Mouse (Mus musculus) MEL (cell line): ENCODE results near the gene Hdac4. TPM values are rescaled to one million over a fixed set of nuclear protein-coding genes. Genes with fewer than 3 reads are reported as not detected.

Experiments
- DNase-seq: peaks from one replicate; pipeline ENCODE4 v3.0.0; 2011; ENCODE audit warnings: low read depth, low spot score
- H3K27ac ChIP-seq: 2 replicates; pipeline ENCODE4 v1.5.1; 2012; ENCODE audit warnings: low read depth, mild to moderate bottlenecking, control low read depth, low read length, moderate library complexity; ENCODE audit not compliant: control insufficient read depth
- H3K27me3 ChIP-seq, 2 experiments: fragments of 150-350 bp in 1 of 2; sonication (generic) in 1 of 2; 2 replicates each; pipeline ENCODE4 v1.6.1; 2012; ENCODE audit warnings: low read length in 2 of 2, mild to moderate bottlenecking in 2 of 2, improper control_type of control experiment in 1 of 2, moderate library complexity in 1 of 2; ENCODE audit not compliant: insufficient read depth in 2 of 2, control insufficient read depth in 1 of 2
- H3K36me3 ChIP-seq, 2 experiments: 2 replicates each; pipeline ENCODE4 v1.6.1; 2012 to 2014; ENCODE audit warnings: low read length in 2 of 2, improper control_type of control experiment in 1 of 2, inconsistent platforms in 1 of 2, mild to moderate bottlenecking in 1 of 2; ENCODE audit not compliant: insufficient read depth in 2 of 2, control insufficient read depth in 1 of 2
- H3K4me1 ChIP-seq, 2 experiments: fragments of 150-350 bp in 1 of 2; sonication (generic) in 1 of 2; 2 replicates each; pipeline ENCODE4 v1.6.1; 2012; ENCODE audit warnings: low read length in 2 of 2, improper control_type of control experiment in 1 of 2, mild to moderate bottlenecking in 1 of 2; ENCODE audit not compliant: insufficient read depth in 2 of 2, control insufficient read depth in 1 of 2
- H3K4me3 ChIP-seq, 2 experiments: fragments of 150-350 bp in 1 of 2; sonication (generic) in 1 of 2; 2 replicates each; pipeline ENCODE4 v1.5.1; 2012; ENCODE audit warnings: low read depth in 2 of 2, low read length in 2 of 2, mild to moderate bottlenecking in 2 of 2, moderate library complexity in 2 of 2, control low read depth in 1 of 2, improper control_type of control experiment in 1 of 2; ENCODE audit not compliant: control insufficient read depth in 1 of 2, insufficient read depth in 1 of 2
- H3K79me2 ChIP-seq: 2 replicates; pipeline ENCODE4 v1.6.1; 2012; ENCODE audit warnings: mild to moderate bottlenecking, low read length, moderate library complexity; ENCODE audit not compliant: control insufficient read depth, poor library complexity, insufficient read depth
- H3K9ac ChIP-seq: 2 replicates; pipeline ENCODE4 v1.6.1; 2012; ENCODE audit warnings: low read depth, mild to moderate bottlenecking, control low read depth, low read length, moderate library complexity; ENCODE audit not compliant: control insufficient read depth, poor library complexity, severe bottlenecking
- H3K9me3 ChIP-seq: fragments of 150-350 bp; sonication (generic); replicated peaks from 2 replicates; pipeline ENCODE4 v1.6.1; 2012; ENCODE audit warnings: mild to moderate bottlenecking, low read length, improper control_type of control experiment, moderate library complexity; ENCODE audit not compliant: insufficient read depth
- CHD1 ChIP-seq: IDR thresholded peaks from 2 replicates; pipeline ENCODE4 v1.6.1; 2012; ENCODE audit warnings: low read depth, mild to moderate bottlenecking, inconsistent platforms, low read length, improper control_type of control experiment
- CHD2 ChIP-seq: IDR thresholded peaks from 2 replicates; pipeline ENCODE4 v1.6.1; 2011; ENCODE audit warnings: low read length, improper control_type of control experiment
- CTCF ChIP-seq, 3 experiments: IDR thresholded peaks in 2 of 3; conservative IDR thresholded peaks in 1 of 3; 2 replicates each; pipeline ENCODE4 v1.5.1; 2011 to 2012; ENCODE audit warnings: low read length in 3 of 3, low read depth in 2 of 3, mild to moderate bottlenecking in 2 of 3, improper control_type of control experiment in 1 of 3, inconsistent platforms in 1 of 3, mixed read lengths in 1 of 3, moderate library complexity in 1 of 3; ENCODE audit not compliant: control insufficient read depth in 1 of 3, insufficient read depth in 1 of 3, poor library complexity in 1 of 3, severe bottlenecking in 1 of 3
- ELF1 ChIP-seq: IDR thresholded peaks from 2 replicates; pipeline ENCODE4 v1.6.1; 2014; ENCODE audit warnings: low read depth, mild to moderate bottlenecking, inconsistent platforms, low read length, improper control_type of control experiment, moderate library complexity
- ETS1 ChIP-seq: IDR thresholded peaks from 2 replicates; pipeline ENCODE4 v1.6.1; 2012; ENCODE audit warnings: low read depth, mild to moderate bottlenecking, inconsistent platforms, low read length, improper control_type of control experiment, moderate library complexity
- GABPA ChIP-seq: IDR thresholded peaks from 2 replicates; pipeline ENCODE4 v1.6.1; 2012; ENCODE audit warnings: low read depth, mild to moderate bottlenecking, inconsistent platforms, low read length, improper control_type of control experiment, moderate library complexity
- GATA1 ChIP-seq: IDR thresholded peaks from 2 replicates; pipeline ENCODE4 v1.6.1; 2011; ENCODE audit warnings: low read depth, low read length, improper control_type of control experiment
- HCFC1 ChIP-seq: IDR thresholded peaks from 2 replicates; pipeline ENCODE4 v1.6.1; 2012; ENCODE audit warnings: low read depth, mild to moderate bottlenecking, inconsistent platforms, low read length, improper control_type of control experiment, moderate library complexity
- MAX ChIP-seq: IDR thresholded peaks from 2 replicates; pipeline ENCODE4 v1.6.1; 2011; ENCODE audit warnings: low read length, improper control_type of control experiment
- MAZ ChIP-seq: IDR thresholded peaks from 2 replicates; pipeline ENCODE4 v1.6.1; 2012; ENCODE audit warnings: low read depth, mild to moderate bottlenecking, inconsistent platforms, low read length, improper control_type of control experiment
- MEF2A ChIP-seq: IDR thresholded peaks from 2 replicates; pipeline ENCODE4 v1.6.1; 2014; ENCODE audit warnings: low read depth, mild to moderate bottlenecking, inconsistent platforms, low read length, improper control_type of control experiment; ENCODE audit not compliant: poor library complexity, insufficient replicate concordance, severe bottlenecking; ENCODE audit errors: extremely low read depth
- MYB ChIP-seq: IDR thresholded peaks from 2 replicates; pipeline ENCODE4 v1.6.1; 2011; ENCODE audit warnings: mild to moderate bottlenecking, low read depth, low read length, improper control_type of control experiment
- MYC ChIP-seq: IDR thresholded peaks from 2 replicates; pipeline ENCODE4 v1.6.1; 2011; ENCODE audit warnings: low read depth, mild to moderate bottlenecking, low read length, improper control_type of control experiment, moderate library complexity
- NRF1 ChIP-seq: IDR thresholded peaks from 2 replicates; pipeline ENCODE4 v1.6.1; 2014; ENCODE audit warnings: low read depth, mild to moderate bottlenecking, inconsistent platforms, low read length, improper control_type of control experiment, moderate library complexity; ENCODE audit not compliant: poor library complexity, insufficient read depth, severe bottlenecking
- POLR2AphosphoS2 ChIP-seq: IDR thresholded peaks from 2 replicates; pipeline ENCODE4 v1.6.1; 2011; ENCODE audit warnings: low read length, improper control_type of control experiment
- POLR2AphosphoS5 ChIP-seq: IDR thresholded peaks from 2 replicates; pipeline ENCODE4 v1.6.1; 2012; ENCODE audit warnings: low read depth, borderline replicate concordance, mild to moderate bottlenecking, inconsistent platforms, low read length, moderate library complexity, mixed read lengths
- RAD21 ChIP-seq: IDR thresholded peaks from 2 replicates; pipeline ENCODE4 v1.6.1; 2011; ENCODE audit warnings: mild to moderate bottlenecking, low read depth, low read length, improper control_type of control experiment
- RCOR1 ChIP-seq: IDR thresholded peaks from 2 replicates; pipeline ENCODE4 v1.6.1; 2012; ENCODE audit warnings: low read depth, mild to moderate bottlenecking, inconsistent platforms, low read length, improper control_type of control experiment
- SIN3A ChIP-seq: IDR thresholded peaks from 2 replicates; pipeline ENCODE4 v1.6.1; 2012; ENCODE audit warnings: low read length, improper control_type of control experiment, inconsistent platforms
- SMC3 ChIP-seq: IDR thresholded peaks from 2 replicates; pipeline ENCODE4 v1.6.1; 2011; ENCODE audit warnings: low read depth, low read length, improper control_type of control experiment
- TBP ChIP-seq: IDR thresholded peaks from 2 replicates; pipeline ENCODE4 v1.8.0; 2011; ENCODE audit warnings: low read depth, low read length, improper control_type of control experiment
- UBTF ChIP-seq: IDR thresholded peaks from 2 replicates; pipeline ENCODE4 v1.6.1; 2012; ENCODE audit warnings: low read depth, mild to moderate bottlenecking, inconsistent platforms, low read length, improper control_type of control experiment, moderate library complexity, borderline replicate concordance; ENCODE audit not compliant: insufficient read depth
- USF2 ChIP-seq, 2 experiments: IDR thresholded peaks; 2 replicates each; pipeline ENCODE4 v1.6.1; 2011 to 2012; ENCODE audit warnings: improper control_type of control experiment in 2 of 2, low read length in 2 of 2, borderline replicate concordance in 1 of 2, inconsistent platforms in 1 of 2, low read depth in 1 of 2, mild to moderate bottlenecking in 1 of 2; ENCODE audit not compliant: insufficient read depth in 1 of 2
- ZC3H11A ChIP-seq: IDR thresholded peaks from 2 replicates; pipeline ENCODE4 v1.6.1; 2012; ENCODE audit warnings: low read depth, mild to moderate bottlenecking, inconsistent platforms, low read length, improper control_type of control experiment
- ZKSCAN1 ChIP-seq: IDR thresholded peaks from 2 replicates; pipeline ENCODE4 v1.6.1; 2012; ENCODE audit warnings: low read depth, mild to moderate bottlenecking, inconsistent platforms, low read length, improper control_type of control experiment, moderate library complexity
- polyA plus RNA-seq, 2 experiments: library from polyadenylated mRNA; stranded (reverse) in 1 of 2; unstranded in 1 of 2; fragments of >175 nt in 1 of 2; fragments of >200 nt in 1 of 2; gene quantifications; 2 replicates each; pipeline versions ENCODE4 v1.2.1 to v1.2.4; 2012; ENCODE audit warnings: low replicate concordance in 2 of 2, low read depth in 1 of 2; ENCODE audit not compliant: insufficient read length in 2 of 2, insufficient read depth in 1 of 2, missing spikeins in 1 of 2
- total RNA-seq: library from RNA; depleted of rRNA; stranded (reverse); fragments of 300-350 nt; gene quantifications from 2 replicates; pipeline ENCODE4 v1.2.3, GENCODE M21; 2012

The Hdac4 gene
- total and polyA plus RNA-seq, 3 experiments, result 11.0 to 19.5 (median 12.3) TPM

DNA sequence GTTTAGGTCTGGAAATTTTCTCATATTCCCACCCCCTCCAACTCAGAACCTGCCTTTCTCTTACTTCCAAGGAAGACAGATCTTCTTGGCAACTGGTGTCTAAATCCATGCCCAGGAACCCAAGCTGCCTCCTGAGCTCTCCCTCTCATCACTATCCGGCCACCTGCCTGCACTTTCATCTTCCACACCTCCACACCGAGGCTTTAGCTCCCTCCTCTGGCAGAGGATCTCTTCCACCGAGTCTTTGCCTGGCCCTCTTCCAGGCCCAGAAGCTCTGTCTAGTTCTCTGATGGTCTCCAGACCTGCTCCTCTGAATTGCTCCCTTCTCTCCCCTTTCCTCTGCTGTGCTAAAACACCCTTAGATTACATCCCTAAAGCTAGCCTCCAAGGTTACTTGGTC lies 253.5 kb downstream of the Hdac4 start (continued):
- no peak for TF ChIP-seq MEF2A

DNA sequence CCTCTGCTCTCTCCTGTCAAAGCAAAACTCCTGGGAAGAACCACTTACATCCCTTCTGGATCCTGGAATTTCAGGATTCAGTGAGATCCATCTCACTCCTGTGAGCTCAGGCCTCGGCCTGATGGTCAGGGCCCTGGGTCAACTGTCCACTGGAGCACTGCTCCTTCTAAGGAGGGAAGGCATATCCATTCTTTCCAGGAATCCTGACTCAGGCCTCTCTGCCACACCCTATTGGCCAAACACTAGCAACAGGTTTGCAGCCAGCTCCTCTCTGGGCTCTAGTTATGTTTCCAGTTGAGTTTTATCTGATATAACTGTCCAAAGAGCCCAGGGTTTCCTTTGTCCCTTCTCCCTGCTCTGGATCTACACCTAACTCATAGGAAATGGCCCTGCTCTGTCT lies 254.4 kb downstream of the Hdac4 start:
- TF ChIP-seq CHD2, result no peak
- no peak for TF ChIP-seq TBP
- no peak for TF ChIP-seq CHD1
- no peak for TF ChIP-seq POLR2AphosphoS5
- TF ChIP-seq ELF1, result no peak
- no peak for TF ChIP-seq RCOR1
- TF ChIP-seq MAX, result no peak
- no peak for TF ChIP-seq ZKSCAN1
- no peak for TF ChIP-seq POLR2AphosphoS2
- TF ChIP-seq UBTF, result no peak
- TF ChIP-seq USF2 (IDR thresholded peaks at IDR 0.05; ENCODE audit: borderline replicate concordance in 1 of 2, insufficient read depth in 1 of 2, low read depth in 1 of 2, low read length in 2 of 2), result no peak
- no peak for TF ChIP-seq MAZ
- H3K27ac ChIP-seq, result no peak overlapping the region
- H3K27me3 ChIP-seq, result no peaks in the 10 kb centered on the region
- no peak overlapping the region for H3K9ac ChIP-seq
- no peak overlapping the region for H3K4me3 ChIP-seq
- no peak for DNase-seq
- H3K4me1 ChIP-seq, result no peaks in the 10 kb centered on the region
- H3K79me2 ChIP-seq, result no peaks in the 10 kb centered on the region
- H3K9me3 ChIP-seq, result no peaks in the 10 kb centered on the region
- no peaks in the 10 kb centered on the region; a peak in 1 of 4 replicates for H3K36me3 ChIP-seq

DNA sequence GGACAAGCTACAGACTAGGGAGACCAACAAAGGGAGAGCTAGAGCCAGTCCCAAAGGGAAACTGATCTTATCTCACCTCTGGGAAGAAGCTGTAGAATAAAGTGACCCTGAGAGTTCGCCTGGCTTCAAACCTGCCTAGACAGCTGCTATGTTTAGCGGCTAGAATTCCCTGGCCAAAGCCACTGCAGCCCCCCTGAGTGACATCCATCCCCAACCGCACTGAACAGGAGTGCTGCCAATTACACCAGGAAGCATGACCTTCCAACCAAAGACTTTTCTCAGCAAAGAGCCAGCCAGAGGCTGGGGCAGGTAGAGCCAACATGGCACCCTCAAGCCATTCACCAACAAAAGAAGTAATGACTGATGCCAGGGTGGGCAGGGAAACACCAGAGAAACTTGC lies 260.3 kb downstream of the Hdac4 start:
- peaks cover 0 to 2% of the 10 kb centered on the region in 2 experiments; a peak in 1 of 4 replicates for H3K36me3 ChIP-seq

More for the DNA sequence above, 260.3 kb downstream of the Hdac4 start:
- no peak overlapping the region for H3K4me3 ChIP-seq
- H3K79me2 ChIP-seq, result no peaks in the 10 kb centered on the region
- H3K27ac ChIP-seq, result no peak overlapping the region
- H3K4me1 ChIP-seq, result no peaks in the 10 kb centered on the region
- H3K9me3 ChIP-seq, result no peaks in the 10 kb centered on the region
- TF ChIP-seq TBP, result no peak
- TF ChIP-seq CHD2, result no peak
- TF ChIP-seq GABPA, result no peak
- no peak for TF ChIP-seq MAZ
- no peak for TF ChIP-seq GATA1
- no peak for TF ChIP-seq ELF1
- no peak for TF ChIP-seq SIN3A
- no peak for TF ChIP-seq SMC3
- no peak for TF ChIP-seq UBTF
- TF ChIP-seq CTCF (IDR thresholded peaks at IDR 0.05 in 2 of 3, conservative IDR thresholded peaks at IDR 0.05 in 1 of 3; ENCODE audit: control insufficient read depth in 1 of 3, insufficient read depth in 1 of 3, low read depth in 2 of 3, low read length in 3 of 3, poor library complexity in 1 of 3, severe bottlenecking in 1 of 3), result no peak
- TF ChIP-seq RAD21, result no peak
- TF ChIP-seq MYC, result no peak
- TF ChIP-seq MYB, result no peak
- no peak for TF ChIP-seq NRF1
- TF ChIP-seq ETS1, result no peak
- no peak for TF ChIP-seq ZC3H11A
- TF ChIP-seq ZKSCAN1, result no peak
- TF ChIP-seq POLR2AphosphoS2, result no peak
- no peak for TF ChIP-seq HCFC1
- H3K9ac ChIP-seq, result no peak overlapping the region
- DNase-seq, result no peak
- H3K27me3 ChIP-seq, result no peaks in the 10 kb centered on the region
